In genomic region chr8:91295786-91296185, GRCm38 (mm10) we compare ENCODE assay signal across 31 mouse cellular contexts.
"Had no signal": no experiment of that assay in that cellular context is flagged by ENCODE, and none has a peak within 500 bp of the region (broad histone marks: within the 10 kb centered on the region; RNA-seq: fewer than 3 reads in every experiment).

No protein-coding gene starts in this region.

- DNase-seq: left cerebral cortex, postnatal 4 days; liver; liver, embryonic 13.5 days; liver, postnatal 0 days; lung, adult 18-20 months; lung, adult 2 months; lung, embryonic 14.5 days; lung, postnatal 10 days; lung, postnatal 14 days; lung, postnatal 36 days; lung, postnatal 4 days; midbrain, embryonic 14.5 days had no signal

- H3K4me2 ChIP-seq: limb, embryonic 12.5 days; limb, embryonic 13.5 days; limb, embryonic 15.5 days; liver, embryonic 11.5 days; liver, embryonic 12.5 days; liver, embryonic 13.5 days; liver, embryonic 15.5 days; lung, embryonic 14.5 days; lung, embryonic 15.5 days; midbrain, embryonic 11.5 days; midbrain, embryonic 12.5 days; midbrain, embryonic 13.5 days; midbrain, embryonic 15.5 days; neural tube, embryonic 12.5 days had no signal

- H3K27ac ChIP-seq: limb, embryonic 12.5 days; limb, embryonic 13.5 days; liver, embryonic 12.5 days; liver, embryonic 13.5 days; liver, embryonic 14.5 days; liver, embryonic 15.5 days; lung, embryonic 15.5 days; macrophage; midbrain, embryonic 10.5 days; midbrain, embryonic 12.5 days; midbrain, embryonic 13.5 days; midbrain, embryonic 15.5 days; neural tube, embryonic 12.5 days had no signal

- H3K9ac ChIP-seq: limb, embryonic 12.5 days; limb, embryonic 13.5 days; limb, embryonic 15.5 days; liver, embryonic 12.5 days; liver, embryonic 13.5 days; liver, embryonic 14.5 days; liver, embryonic 15.5 days; liver, postnatal 0 days; lung, embryonic 14.5 days; lung, embryonic 15.5 days; midbrain, embryonic 12.5 days; midbrain, embryonic 13.5 days; midbrain, embryonic 15.5 days; neural tube, embryonic 12.5 days had no signal

- H3K4me3 ChIP-seq: limb, embryonic 12.5 days; limb, embryonic 13.5 days; limb, embryonic 15.5 days; liver, embryonic 12.5 days; liver, embryonic 13.5 days; liver, embryonic 15.5 days; lung, embryonic 15.5 days; megakaryocyte, embryonic 14.5 days; midbrain, embryonic 10.5 days; midbrain, embryonic 12.5 days; midbrain, embryonic 13.5 days; midbrain, embryonic 15.5 days; myocyte; neural tube, embryonic 12.5 days had no signal

- H3K4me1 ChIP-seq: liver, embryonic 12.5 days; liver, embryonic 13.5 days; liver, embryonic 15.5 days; midbrain, embryonic 10.5 days; midbrain, embryonic 13.5 days; midbrain, embryonic 15.5 days; neural tube, embryonic 12.5 days had no signal

- H3K27me3 ChIP-seq: limb, embryonic 12.5 days; limb, embryonic 13.5 days; limb, embryonic 15.5 days; liver, embryonic 12.5 days; liver, embryonic 13.5 days; liver, embryonic 15.5 days; lung, embryonic 15.5 days; megakaryocyte, embryonic 14.5 days; midbrain, embryonic 12.5 days; midbrain, embryonic 13.5 days; midbrain, embryonic 15.5 days; neural tube, embryonic 12.5 days had no signal

- H3K9me3 ChIP-seq: limb, embryonic 12.5 days; limb, embryonic 13.5 days; limb, embryonic 15.5 days; liver, embryonic 12.5 days; liver, embryonic 13.5 days; liver, embryonic 15.5 days; lung, embryonic 15.5 days; megakaryocyte, embryonic 14.5 days; midbrain, embryonic 10.5 days; midbrain, embryonic 12.5 days; midbrain, embryonic 13.5 days; midbrain, embryonic 15.5 days; neural tube, embryonic 12.5 days had no signal

- ATAC-seq: liver, embryonic 12.5 days; liver, postnatal 0 days; lung, postnatal 0 days; midbrain, embryonic 13.5 days; midbrain, embryonic 15.5 days; midbrain, embryonic 16.5 days had no signal

- H3K36me3 ChIP-seq: liver, embryonic 13.5 days; liver, embryonic 15.5 days; lung, embryonic 15.5 days; neural tube, embryonic 12.5 days had no signal
